ENCODE assay signal across 27 mouse cellular contexts in the genomic region with DNA sequence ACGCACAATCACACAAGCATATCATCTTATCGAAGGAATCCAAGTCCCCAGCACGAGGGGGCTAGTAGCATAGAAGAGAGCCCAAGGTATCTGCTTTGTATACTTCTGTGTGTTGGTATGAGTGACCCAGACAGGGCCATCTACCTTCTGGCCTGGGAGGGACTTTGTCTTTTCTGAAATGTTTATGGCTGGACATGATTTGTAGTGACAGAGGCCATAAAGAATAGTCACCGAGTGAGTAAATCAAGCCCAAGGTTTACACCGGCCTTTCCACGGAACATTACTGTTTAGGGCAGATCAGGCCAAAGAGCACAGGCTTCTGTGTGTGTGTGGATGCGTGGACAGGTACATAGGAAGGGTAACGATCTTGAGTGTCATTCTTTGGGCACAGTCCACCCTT. TPM values are rescaled to one million over a fixed set of nuclear protein-coding genes. Genes with fewer than 3 reads are reported as not detected.
"Had no signal": no experiment of that assay in that cellular context is flagged by ENCODE, and none has a peak within 500 bp of the region (broad histone marks: within the 10 kb centered on the region; RNA-seq: fewer than 3 reads in every experiment).

No protein-coding gene starts in this region.

- H3K27ac ChIP-seq: kidney, embryonic 15.5 days; left cerebral cortex, adult 2 months; limb, embryonic 12.5 days; limb, embryonic 15.5 days; liver, embryonic 14.5 days; macrophage; midbrain, embryonic 10.5 days; midbrain, embryonic 13.5 days; neural tube, embryonic 13.5 days; stomach, postnatal 0 days had no signal

- DNase-seq: kidney, adult 18-20 months; kidney, postnatal 14 days; layer of hippocampus, postnatal 36 days; left cerebral cortex, postnatal 4 days; liver, postnatal 0 days; lung, embryonic 14.5 days; retina, postnatal 1 day; right cerebral cortex, postnatal 25 days; thymus, adult 2 months; thymus, postnatal 14 days; thymus, postnatal 4 days had no signal

- H3K4me3 ChIP-seq: kidney, embryonic 15.5 days; left cerebral cortex, adult 2 months; limb, embryonic 12.5 days; limb, embryonic 15.5 days; midbrain, embryonic 10.5 days; midbrain, embryonic 13.5 days; myocyte; neural tube, embryonic 13.5 days had no signal

- ATAC-seq: inflammation-experienced regulatory T-cells, adult 6 months; liver, postnatal 0 days; lung, postnatal 0 days; midbrain, embryonic 13.5 days; midbrain, embryonic 16.5 days had no signal

- H3K27me3 ChIP-seq: limb, embryonic 15.5 days; midbrain, embryonic 13.5 days; neural tube, embryonic 13.5 days had no signal

- H3K4me2 ChIP-seq: kidney, embryonic 15.5 days; limb, embryonic 12.5 days; limb, embryonic 15.5 days; liver, embryonic 11.5 days; lung, embryonic 14.5 days; midbrain, embryonic 13.5 days; neural tube, embryonic 13.5 days had no signal

- H3K9ac ChIP-seq: kidney, embryonic 15.5 days; limb, embryonic 12.5 days; limb, embryonic 15.5 days; liver, embryonic 14.5 days; liver, postnatal 0 days; lung, embryonic 14.5 days; midbrain, embryonic 13.5 days; neural tube, embryonic 13.5 days had no signal

- H3K36me3 ChIP-seq: kidney, embryonic 15.5 days; limb, embryonic 12.5 days; limb, embryonic 15.5 days; midbrain, embryonic 10.5 days; midbrain, embryonic 13.5 days; neural tube, embryonic 13.5 days had no signal

- H3K9me3 ChIP-seq: kidney, embryonic 15.5 days; limb, embryonic 12.5 days; limb, embryonic 15.5 days; midbrain, embryonic 10.5 days; midbrain, embryonic 13.5 days; neural tube, embryonic 13.5 days had no signal

RNA-seq across cellular contexts. Expression of a gene that starts 6.1 kb away (rescaled TPM):
- total RNA-seq: monocyte, adult 5-6 weeks had no signal
- polyA plus RNA-seq: inflammation-experienced regulatory T-cells, adult 6 months; macrophage had no signal
